Mouse (Mus musculus): ENCODE data around the gene St8sia2.
"Not testable (repeated sequence)": the region's sequence is repeated elsewhere in the genome, so short reads cannot be mapped to it uniquely, and the experiment has no call there.

St8sia2 gene

DNA sequence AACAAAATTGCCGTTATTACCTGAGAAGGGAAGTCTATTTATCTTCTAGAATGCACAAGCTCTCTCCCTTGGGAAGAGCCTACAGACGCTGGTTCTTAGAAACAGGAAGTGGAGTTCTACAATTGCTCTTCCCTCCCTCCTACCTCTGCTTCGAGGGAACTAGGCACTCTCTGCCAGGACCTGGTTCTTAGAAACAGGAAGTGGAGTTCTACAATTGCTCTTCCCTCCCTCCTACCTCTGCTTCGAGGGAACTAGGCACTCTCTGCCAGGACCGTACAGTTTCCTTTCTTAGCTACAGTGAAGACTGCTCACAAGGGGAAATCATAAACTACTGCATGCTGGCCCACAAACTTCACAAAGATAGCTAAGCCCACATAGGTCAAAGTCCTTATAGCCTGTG, 41.3 kb downstream of the St8sia2 start:
- not testable (repeated sequence) for DNase-seq

DNA sequence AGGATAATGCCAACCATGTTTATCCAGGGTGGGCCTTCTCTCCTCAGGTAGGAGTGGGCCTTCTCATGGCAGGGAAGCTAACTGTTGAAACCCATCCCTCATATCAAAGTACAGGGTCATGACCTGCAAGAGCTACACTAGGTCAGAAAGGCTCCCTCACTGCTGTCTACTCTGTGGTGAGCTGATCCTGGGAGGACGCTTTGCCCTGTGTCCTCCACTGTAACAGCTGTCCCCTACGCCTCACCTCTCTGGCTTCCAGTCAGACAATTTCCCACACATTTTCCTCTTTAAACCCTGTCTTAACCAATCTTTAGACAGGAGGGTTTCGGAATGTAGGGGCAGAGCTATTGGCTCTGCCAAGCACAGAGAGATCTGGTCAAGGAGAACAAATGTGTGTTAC, 48.3 kb downstream of the St8sia2 start:
- no peak for DNase-seq

DNA sequence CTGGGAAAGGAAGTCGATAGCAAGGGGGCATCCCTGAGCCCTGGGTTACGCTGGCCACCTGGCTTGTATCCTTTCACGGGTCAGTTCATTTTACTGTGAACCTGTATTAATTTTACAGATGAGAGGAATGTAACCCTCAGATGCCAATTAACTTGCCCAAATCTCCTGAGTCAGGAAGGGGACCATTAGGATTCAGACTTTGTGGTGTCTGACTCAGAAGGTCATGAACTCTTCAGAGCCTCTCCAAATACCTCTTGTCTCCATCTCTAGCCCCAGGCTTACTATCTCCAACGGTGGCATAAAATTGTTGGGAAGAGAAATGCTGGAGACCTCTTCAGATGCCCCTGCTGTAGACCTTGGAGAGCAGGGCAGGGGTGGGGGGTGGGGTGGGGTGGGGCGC, 51.1 kb downstream of the St8sia2 start:
- no peak for DNase-seq

DNA sequence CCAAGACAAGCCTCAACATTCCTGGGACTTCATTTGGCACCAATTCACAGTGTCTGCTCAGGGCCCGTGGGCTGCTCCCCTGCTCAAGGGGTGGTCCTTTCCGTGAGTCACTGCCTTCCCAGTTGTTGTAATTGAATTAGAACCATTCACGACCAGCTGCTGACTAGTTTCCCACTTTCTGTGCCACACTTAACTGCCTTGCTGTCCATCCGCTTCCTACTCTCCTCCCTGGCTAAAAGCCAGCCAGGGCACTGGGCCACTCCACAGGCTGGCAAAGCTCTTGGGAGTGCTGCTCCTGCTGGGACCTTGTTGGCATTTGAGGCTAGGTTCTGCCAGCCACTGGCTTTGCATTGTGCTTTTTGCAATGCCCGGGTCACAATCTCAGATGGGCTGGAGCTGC, 59.0 kb downstream of the St8sia2 start:
- peak; percentile 2 to 3 for DNase-seq

DNA sequence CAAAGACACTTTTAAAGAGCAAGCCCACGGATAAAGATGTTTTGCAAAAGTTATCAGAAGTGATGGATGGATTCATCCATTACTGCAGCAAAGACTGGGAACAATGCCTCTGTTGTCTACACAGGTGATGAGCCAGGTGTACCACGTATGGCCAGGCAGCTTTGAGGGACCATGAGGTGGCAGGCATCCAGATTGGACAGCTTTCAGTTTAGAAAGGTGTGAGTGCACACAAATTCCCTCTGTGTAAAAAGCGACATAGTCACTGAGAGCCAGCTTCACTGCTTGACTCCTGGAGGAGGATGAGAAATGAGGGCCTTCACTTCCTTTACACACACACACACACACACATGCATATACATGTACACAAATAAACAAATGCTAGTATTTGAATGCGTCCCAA, 60.4 kb downstream of the St8sia2 start:
- no peak for DNase-seq

DNA sequence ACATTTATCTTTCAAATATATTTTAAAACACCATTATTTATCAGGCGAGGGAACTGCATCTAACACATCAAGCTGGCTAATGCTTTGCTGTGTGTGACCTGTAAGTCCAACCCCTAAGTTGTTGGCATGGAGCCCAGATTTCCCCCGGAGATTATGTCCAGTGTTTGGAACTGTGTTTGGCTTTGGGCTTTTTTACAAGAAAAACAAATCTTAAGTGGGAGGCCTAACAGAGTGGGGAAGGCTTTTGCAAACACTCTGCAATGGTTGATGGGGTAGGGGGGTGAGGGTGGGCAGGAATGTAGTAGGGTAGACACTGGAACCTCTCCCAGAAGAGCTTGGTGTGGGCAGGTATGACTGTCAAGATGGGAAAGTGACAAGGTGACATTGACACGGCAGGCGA, 71.8 kb downstream of the St8sia2 start:
- peak; percentile 15 to 42 for DNase-seq

DNA sequence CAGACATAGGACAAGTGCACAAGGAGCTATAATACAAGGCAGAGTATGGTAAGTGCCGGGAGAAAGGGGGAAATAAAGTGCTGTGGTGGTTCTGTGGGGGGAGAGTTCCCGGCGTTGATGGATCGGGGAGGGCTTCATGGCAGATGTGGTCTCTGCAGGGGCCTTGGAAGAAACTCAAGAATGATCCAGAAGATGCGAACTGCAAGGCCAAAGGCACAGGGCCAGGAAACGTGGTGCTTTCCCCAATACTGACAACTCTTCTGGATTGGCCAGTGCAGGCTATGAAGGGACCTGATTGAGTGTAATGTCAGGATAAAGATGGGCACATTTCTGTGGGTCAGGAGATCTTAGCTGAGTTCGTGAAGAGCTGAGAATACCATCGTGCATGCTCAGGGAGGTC, 74.3 kb downstream of the St8sia2 start:
- no peak for DNase-seq

DNA sequence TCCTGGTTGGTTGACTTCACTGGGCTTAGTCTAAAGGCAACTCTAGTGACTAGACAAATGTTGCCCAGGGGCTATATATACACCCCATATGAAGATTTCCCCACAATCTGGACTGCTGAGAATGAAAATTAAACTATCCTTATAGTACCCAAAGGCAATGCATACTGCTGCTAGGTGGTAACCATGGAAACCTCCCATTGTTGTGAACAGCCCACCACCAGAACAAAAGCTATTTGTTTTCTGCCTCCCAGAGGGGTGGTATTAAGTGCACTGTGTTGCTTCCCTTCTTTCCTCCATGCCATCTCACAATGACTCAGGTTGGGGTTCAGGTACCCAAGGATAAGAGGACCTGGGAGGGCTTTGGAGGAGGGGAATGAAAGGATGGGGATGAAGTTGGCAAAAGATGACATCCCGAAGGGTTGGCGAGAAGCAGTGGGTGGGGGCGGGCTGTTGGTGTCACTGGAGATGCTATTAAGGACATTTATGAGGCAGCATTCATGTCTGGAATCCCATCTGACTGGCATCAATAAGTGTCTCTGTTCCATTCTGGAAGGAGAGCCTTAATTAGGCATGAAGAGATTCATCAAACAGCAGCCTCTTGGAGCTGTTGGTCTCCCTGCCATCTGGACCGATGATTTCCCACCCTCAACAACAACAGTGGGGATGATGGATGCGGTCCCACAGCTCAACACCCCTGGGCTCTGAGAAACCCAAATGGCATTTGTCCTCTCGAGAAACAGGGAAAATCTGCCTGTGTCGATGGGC, 75.3 kb downstream of the St8sia2 start:
- DNase-seq = no peak

DNA sequence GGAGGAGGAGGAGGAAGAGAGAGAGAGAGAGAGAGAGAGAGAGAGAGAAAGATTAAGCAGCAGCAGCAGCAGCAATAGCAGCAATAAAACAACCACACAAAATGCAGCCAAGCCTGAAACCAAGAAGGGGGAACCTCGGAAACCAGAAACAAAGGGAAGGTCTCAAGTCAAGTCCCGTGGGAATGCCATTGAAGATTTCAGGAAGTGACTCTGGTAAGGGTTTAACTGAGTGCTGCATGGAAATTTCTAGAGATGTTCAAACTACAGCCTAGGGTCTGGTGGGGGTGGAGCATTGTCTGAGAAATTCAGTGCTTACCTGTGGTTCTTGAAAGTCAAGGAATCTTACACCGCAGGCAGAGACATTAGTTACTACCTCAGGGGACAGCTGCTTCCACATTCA, 77.4 kb downstream of the St8sia2 start:
- DNase-seq = no peak

DNA sequence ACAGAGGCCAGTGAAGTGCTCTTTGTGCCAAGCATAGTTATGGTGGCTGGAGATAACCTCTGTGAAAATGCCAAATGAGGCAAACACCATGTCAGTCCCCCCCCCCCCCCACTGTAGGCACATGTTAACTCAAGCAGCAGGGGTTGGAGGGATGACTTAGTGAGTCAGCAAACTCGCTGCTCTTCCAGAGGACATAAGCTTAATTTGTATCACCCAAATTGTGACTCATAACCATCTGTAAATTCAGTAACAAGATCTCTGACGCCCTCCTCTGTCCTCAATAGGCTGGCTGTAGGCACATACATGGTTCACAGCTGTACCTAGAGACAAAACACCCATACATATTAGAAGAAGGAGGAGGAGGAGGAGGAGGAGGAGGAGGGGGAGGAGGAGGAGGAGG, 77.8 kb downstream of the St8sia2 start:
- DNase-seq = no peak

DNA sequence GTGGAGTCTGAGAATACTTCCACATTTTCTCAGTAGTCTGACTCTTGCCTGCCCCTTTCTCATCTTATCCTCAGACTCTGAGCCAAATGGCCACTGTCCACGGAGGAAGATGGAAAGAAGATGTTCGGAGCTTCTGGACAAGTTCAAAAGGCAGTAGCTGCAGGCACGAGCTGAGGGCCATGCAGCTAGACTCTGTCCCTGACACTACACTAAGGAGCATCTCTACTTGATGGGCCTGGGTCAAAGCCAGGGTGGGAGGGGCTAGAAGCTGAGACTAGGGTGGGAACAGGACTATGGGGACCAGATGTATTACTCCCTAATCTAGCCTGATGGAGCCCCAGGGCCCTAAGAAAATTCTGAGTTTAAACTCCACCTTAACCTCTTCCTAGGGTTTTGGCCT, 80.5 kb downstream of the St8sia2 start:
- DNase-seq = peak in 1 of 2 experiments; percentile 3

DNA sequence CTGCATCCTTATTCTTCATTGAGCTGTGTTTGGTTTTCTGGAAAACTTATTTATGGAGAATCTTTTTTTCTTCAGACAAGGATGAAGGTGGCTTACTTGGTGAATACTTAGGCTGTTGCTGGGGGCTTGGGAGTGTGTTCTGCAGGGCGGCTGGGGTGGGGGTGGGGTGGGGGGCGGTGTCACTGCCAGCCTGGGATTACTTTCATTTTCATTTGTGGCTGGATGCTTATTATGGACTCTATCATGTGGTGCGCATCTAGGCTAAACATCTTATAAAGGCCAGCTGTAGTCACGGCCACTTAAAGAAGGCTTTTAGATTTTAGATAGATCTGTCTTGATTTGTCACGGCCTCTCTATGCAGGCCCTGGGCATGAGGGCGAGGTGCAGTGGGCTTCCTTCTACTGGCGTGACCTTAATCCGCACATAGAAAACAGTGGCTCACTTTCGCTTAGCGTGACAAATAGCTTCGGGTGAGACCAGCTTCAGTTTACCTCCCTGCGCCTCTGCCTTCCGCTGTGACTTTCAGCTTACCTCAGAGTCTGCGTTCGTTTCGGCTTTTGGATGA, 92.5 kb downstream of the St8sia2 start:
- DNase-seq = no peak

DNA sequence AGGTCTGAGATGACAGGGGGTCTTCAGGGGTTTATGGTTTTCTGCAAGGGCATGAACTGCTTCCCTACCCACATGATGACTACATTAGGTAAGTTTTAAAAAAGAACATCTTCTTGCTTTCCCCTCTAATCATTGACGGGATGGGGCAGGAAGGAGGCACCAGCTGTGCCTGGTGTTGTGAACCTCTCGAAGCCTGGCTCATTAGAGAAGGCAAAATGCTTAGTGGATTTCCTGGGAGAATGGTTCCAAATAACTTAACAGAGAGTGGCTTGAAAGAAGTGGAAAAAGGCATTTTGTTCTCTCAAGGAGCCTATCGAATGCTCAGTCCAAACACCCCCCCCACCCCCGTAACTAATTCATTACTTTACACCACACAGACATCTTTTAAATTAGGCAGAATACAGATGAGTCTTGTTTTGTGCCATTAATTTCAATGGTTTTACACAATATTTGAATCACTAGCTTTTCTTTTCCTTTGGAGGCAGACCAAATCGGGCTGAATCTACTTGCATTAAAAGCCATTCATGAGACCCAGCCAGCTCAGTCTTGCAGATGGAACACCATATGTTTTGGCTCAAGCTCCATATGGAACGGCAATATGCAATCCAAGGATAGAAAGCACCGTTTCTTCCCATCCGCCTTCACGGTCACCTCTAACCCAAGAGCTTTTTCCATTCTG, 95.7 kb downstream of the St8sia2 start:
- DNase-seq = no peak

DNA sequence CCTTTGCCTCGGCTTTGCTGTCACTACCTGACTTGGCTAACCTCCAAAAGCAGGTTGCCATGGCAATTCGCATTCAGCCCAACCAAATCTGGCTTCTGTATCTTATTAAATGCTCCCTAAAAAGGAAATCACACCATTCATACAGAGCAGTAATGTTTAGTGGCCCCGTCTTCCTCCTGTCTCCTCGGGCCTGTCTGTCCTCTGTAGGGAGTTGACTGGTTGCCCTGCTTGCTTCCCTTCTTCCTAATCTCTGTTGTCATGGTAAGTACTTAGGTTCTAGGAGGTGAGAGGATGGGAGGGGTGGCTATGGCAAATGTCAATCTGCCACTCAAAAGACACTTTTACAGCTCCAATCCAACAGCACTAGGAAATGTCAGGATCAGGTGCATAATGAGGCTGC, 101.6 kb downstream of the St8sia2 start:
- DNase-seq = no peak

DNA sequence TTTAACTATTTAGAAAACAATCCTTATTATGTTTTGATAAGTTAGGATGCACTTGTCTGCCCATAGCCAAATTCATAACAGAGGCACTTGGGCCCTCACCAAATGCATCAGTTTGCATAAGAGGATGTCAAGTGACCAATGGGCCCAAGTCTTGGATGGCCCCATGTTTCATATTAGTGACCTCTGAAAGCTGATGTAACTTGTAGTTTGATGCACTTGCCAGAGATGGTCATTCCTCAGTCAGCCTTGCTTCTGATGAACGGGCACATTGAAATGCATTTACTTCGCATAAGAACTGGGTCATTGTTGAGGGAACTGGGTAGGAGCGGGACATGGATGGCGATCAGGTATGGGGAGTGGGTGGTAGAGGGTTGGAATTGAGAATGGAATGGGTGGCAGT, 102.6 kb downstream of the St8sia2 start:
- no peak for DNase-seq

DNA sequence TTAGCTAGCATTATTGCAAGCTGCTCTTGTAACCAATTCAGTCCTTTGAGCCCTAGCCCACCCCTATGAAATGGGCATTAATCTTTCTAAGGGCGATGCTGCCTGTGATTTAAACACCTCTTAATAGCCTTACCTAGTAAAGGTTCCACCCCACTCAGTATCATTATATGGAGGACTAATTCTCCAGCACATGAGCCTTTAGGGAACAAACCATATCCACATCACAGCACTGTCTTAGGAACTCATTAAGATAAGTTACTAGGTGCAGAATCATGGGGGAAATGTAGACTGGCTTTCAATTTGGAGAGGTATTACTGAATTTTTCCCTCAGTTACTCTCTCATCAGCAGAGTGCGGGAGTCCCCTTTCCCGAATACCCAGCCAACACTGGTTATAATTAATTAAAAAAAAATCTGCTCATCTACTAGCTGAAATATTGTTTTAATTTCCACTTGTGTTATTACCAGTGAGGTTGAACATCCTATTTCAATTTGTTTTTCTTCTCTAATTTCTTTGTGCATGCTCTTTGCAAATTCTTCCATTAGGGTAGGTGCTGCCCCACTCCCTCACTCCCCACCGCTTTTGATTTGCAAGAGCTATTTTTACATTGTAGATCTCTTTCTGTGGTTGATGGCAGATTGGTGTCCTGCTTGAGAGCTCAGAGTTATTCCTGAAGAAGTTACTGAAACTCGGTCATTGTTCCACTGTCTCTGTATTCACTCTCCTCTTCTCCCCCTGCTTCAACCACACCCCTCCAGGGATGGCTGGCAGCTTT, 103.9 kb downstream of the St8sia2 start:
- no peak for DNase-seq

DNA sequence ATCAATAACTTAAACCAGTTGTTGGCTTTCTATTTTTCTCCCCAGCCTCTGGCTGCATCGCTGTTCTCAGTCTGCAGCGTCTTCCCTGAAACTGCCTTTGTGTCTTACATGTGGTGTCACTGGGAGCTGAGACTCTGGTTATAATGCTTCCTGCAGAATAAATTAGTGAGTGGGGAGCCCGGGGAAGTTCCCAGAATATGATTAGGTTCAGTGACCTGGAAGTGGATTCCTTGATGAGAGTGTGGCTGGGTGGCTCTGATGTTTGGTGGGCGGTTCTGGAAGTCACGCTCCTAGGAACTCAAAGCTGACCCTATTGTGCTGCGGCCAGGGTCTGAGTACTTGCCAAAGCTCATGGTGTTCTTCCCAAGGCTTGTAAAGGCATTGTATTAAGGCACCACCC, 119.0 kb downstream of the St8sia2 start:
- no peak for DNase-seq

DNA sequence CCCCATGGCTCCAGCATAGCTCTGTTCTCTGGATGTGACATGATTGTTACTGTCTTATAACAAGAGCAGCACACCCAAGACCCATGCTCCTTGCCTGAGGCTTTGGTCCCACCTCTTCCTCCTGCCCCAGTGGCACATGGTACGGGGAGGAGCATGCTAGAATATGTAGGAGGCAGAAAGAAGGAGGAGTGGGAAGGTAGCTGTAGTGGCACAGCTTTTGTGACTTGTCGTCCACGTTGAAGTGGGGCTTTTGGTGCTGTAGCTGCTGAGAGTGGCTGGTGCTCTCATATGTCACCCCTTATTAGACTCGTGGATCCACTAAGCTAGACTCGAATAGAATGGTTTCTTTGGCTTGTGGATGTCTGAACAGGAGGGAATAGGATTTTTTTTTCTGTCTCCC, 121.7 kb downstream of the St8sia2 start:
- no peak for DNase-seq

DNA sequence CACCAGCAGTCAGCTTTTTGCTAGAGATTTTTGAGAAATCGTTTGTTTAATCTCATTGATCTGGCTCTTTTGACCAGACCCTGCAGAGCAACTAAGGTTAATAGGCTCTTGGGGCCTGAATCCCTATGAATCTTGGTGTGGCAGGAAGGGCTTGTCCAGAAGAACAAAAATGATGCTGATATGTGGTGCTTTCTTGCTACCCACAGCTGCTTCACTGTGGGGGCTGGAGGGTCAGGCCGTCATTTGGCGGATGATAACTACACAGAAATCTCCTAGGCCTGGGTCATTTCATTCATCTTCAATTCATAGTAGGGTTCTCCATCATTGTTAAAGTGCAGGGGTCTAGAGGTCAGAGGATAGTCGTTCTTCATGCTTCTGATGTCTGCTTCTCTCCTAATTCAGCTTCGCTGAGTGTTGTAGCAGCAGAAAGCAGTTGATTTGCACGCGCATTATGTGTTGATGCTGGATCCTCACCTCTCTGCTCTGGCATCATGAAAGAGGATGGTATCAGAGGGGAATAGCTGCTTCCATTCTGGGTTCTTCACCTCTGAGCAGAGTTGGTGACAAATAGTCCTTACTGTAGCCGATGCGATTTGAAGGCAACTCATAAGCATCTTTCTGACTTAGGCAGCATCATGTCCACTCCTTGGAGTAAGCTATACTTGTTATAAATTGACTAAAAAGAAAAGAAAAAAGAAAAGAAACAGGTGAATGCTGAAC, 122.4 kb downstream of the St8sia2 start:
- no peak for DNase-seq

DNA sequence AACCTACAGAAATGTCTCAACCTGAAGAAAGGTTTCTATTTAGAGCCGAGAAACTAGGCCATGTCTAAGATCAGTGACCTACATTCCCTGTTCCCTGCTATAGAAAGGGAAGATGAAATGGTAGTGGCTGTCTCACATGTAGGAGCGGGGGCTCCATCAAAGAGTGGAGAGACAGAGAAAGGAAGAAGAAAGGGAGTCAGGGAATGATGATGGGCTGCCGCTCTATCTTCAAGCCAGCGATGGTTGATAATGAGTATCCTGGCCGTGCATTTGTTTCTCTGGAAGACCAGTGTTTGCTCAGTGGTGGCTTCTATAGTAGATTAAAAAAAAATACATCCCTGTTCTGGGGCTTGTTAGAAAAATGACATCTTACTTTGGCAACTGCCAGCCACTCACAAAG, 123.0 kb downstream of the St8sia2 start:
- no peak for DNase-seq

Data from lung, adult 18-20 months (tissue).